In genomic region chr15:10469641-10470150, GRCm38 (mm10) we compare ENCODE assay signal across 8 mouse cellular contexts. TPM values are rescaled to one million over a fixed set of nuclear protein-coding genes. Genes with fewer than 3 reads are reported as not detected.
DNase-seq lines count a peak whose midpoint lies in the region; ATAC-seq and TF ChIP-seq lines count a peak whose summit lies in the region.

No protein-coding gene starts in this region.

- no peaks in the 10 kb centered on the region for H3K27me3 ChIP-seq in forebrain, embryonic 16.5 days (replicated peaks; ENCODE audit: control insufficient read depth, insufficient read depth, low read length)
- no peaks in the 10 kb centered on the region for H3K27me3 ChIP-seq in limb, embryonic 10.5 days (ENCODE audit: low read depth, poor library complexity, severe bottlenecking)
- H3K27me3 ChIP-seq in myocyte (ENCODE audit: control insufficient read depth, insufficient read depth, insufficient read length): no peaks in the 10 kb centered on the region

- peak overlapping the region; percentile 95 for H3K27ac ChIP-seq in gastrocnemius, adult 2 months
- peak overlapping the region; percentile 82 for H3K27ac ChIP-seq in forebrain, embryonic 16.5 days (ENCODE audit: low read length)
- H3K27ac ChIP-seq in limb, embryonic 10.5 days: peak overlapping the region; percentile 92

- H3ac ChIP-seq in myocyte (ENCODE audit: control insufficient read depth, insufficient read length): peak overlapping the region; percentile 42

- no peak for TF ChIP-seq CTCF in gastrocnemius, adult 2 months (IDR thresholded peaks at IDR 0.05)

- WGBS in forebrain, embryonic 16.5 days: under 1% methylated on average over 40 of the region's 40 CpGs
- under 1% methylated on average over 40 of the region's 40 CpGs for WGBS in limb, embryonic 10.5 days

- no peak for TF ChIP-seq POLR2A in myocyte (IDR thresholded peaks at IDR 0.05; ENCODE audit: insufficient read length, low read depth)

- peak; percentile 31 for ATAC-seq in forebrain, embryonic 16.5 days
- no peak for ATAC-seq in erythroid progenitor cell, adult 5-6 weeks (replicated peaks; ENCODE audit: low FRiP score, poor library complexity, severe bottlenecking)

- peaks cover 14% of the 10 kb centered on the region for H3K4me1 ChIP-seq in forebrain, embryonic 16.5 days (replicated peaks; ENCODE audit: control insufficient read depth, insufficient read depth, low read length)
- H3K4me1 ChIP-seq in limb, embryonic 10.5 days: peaks cover 4% of the 10 kb centered on the region; the same call in 1 of the 2 replicates

- H3K9ac ChIP-seq in forebrain, embryonic 16.5 days (replicated peaks; ENCODE audit: low read depth, low read length): peak overlapping the region; percentile 92

- peaks cover 41% of the 10 kb centered on the region for H3K79me2 ChIP-seq in myocyte (ENCODE audit: control insufficient read depth, insufficient read depth)

- intact Hi-C loops in gastrocnemius, adult 2 months (cut with DNase I): loop anchor here (2.0 kb wide), 1 partner anchor 15 kb away; the partner anchor contains the start of gene Brix1

- no peak for DNase-seq in gastrocnemius, adult 2 months
- no peak for DNase-seq in gastrocnemius, postnatal 4 days (ENCODE audit: low spot score in 2 of 2)
- peak; percentile 14 for DNase-seq in urinary bladder, postnatal 14 days (ENCODE audit: low spot score)
- DNase-seq in urinary bladder, adult 2 months (ENCODE audit: low spot score): no peak
- DNase-seq in limb, embryonic 10.5 days (ENCODE audit: low spot score): peak; percentile 70

- peak overlapping the region; percentile 87 for H3K4me2 ChIP-seq in forebrain, embryonic 16.5 days (ENCODE audit: low read length)
- H3K4me2 ChIP-seq in myocyte (ENCODE audit: low read depth): peak overlapping the region; percentile 99

- no peaks in the 10 kb centered on the region for H3K36me3 ChIP-seq in forebrain, embryonic 16.5 days (ENCODE audit: control insufficient read depth, insufficient read depth)
- H3K36me3 ChIP-seq in limb, embryonic 10.5 days: peaks cover 7% of the 10 kb centered on the region
- peaks cover 1% of the 10 kb centered on the region for H3K36me3 ChIP-seq in myocyte (ENCODE audit: control insufficient read depth, insufficient read depth)

- no peaks in the 10 kb centered on the region for H3K9me3 ChIP-seq in forebrain, embryonic 16.5 days (ENCODE audit: control insufficient read depth, low read length)
- no peaks in the 10 kb centered on the region for H3K9me3 ChIP-seq in limb, embryonic 10.5 days (replicated peaks)

- H3K4me3 ChIP-seq in gastrocnemius, adult 2 months: peak overlapping the region; percentile 97
- peak overlapping the region; percentile 86 for H3K4me3 ChIP-seq in forebrain, embryonic 16.5 days (replicated peaks; ENCODE audit: low read length)
- H3K4me3 ChIP-seq in limb, embryonic 10.5 days: peak overlapping the region; percentile 81
- H3K4me3 ChIP-seq in myocyte: peak overlapping the region; percentile 36

TF ChIP-seq in myocyte, 11 proteins besides CTCF, POLR2A, EP300 and RAD21:
- TF ChIP-seq CEBPB (IDR thresholded peaks at IDR 0.05; ENCODE audit: insufficient read depth, poor library complexity, severe bottlenecking): no peak
- no peak for TF ChIP-seq POLR2AphosphoS2 (IDR thresholded peaks at IDR 0.05; ENCODE audit: insufficient read length, low read depth)

RNA-seq across cellular contexts. Expression of gene Dnajc21, which starts 0.6 kb away (rescaled TPM):
- 10 to 100 TPM; 74.4 to 77.5 TPM for total RNA-seq in gastrocnemius, adult 2 months (2021)
- 10 to 100 TPM; 20.9 to 26.1 TPM for total RNA-seq in gastrocnemius, postnatal 4 days (2021)
- 9.6 and 13.2 TPM in 2 replicates for polyA plus RNA-seq in urinary bladder, adult 2 months (2012; rRNA removed)
- 7.5 and 9.9 TPM in 2 replicates for polyA plus RNA-seq in forebrain, embryonic 16.5 days (2015; fragmentation: Nextera tagmentation; extraction: Ambion mirVana)
- 13.0 and 13.2 TPM in 2 replicates for polyA plus RNA-seq in limb, embryonic 10.5 days (2016; fragmentation: Nextera tagmentation; extraction: Ambion mirVana)
- 16.6 TPM for polyA plus RNA-seq in myocyte (2012; fragmentation: generic; extraction: Trizol)
- 10.8 and 20.5 TPM in 2 replicates for total RNA-seq in erythroid progenitor cell, adult 5-6 weeks (2015; ENCODE audit: low replicate concordance)
- total RNA-seq in erythroid progenitor cell, adult 5-6 weeks (2017; ENCODE audit: low replicate concordance): 15.2 and 15.8 TPM in 2 replicates

RNA-seq across cellular contexts. Expression of gene Brix1, which starts 16.1 kb away (rescaled TPM):
- 10 to 100 TPM; 16.5 to 16.7 TPM for total RNA-seq in gastrocnemius, adult 2 months (2021)
- 10 to 100 TPM; 30.3 to 31.0 TPM for total RNA-seq in gastrocnemius, postnatal 4 days (2021)
- polyA plus RNA-seq in urinary bladder, adult 2 months (2012; rRNA removed): 22.9 and 24.6 TPM in 2 replicates
- polyA plus RNA-seq in forebrain, embryonic 16.5 days (2015; fragmentation: Nextera tagmentation; extraction: Ambion mirVana): 67.6 and 77.0 TPM in 2 replicates
- 144 and 151 TPM in 2 replicates for polyA plus RNA-seq in limb, embryonic 10.5 days (2016; fragmentation: Nextera tagmentation; extraction: Ambion mirVana)
- polyA plus RNA-seq in myocyte (2012; fragmentation: generic; extraction: Trizol): 23.4 TPM
- total RNA-seq in erythroid progenitor cell, adult 5-6 weeks (2015; ENCODE audit: low replicate concordance): 12.6 and 20.1 TPM in 2 replicates
- 10.0 and 11.1 TPM in 2 replicates for total RNA-seq in erythroid progenitor cell, adult 5-6 weeks (2017; ENCODE audit: low replicate concordance)

RNA-seq across cellular contexts. Expression of gene Rad1, which starts 16.1 kb away (rescaled TPM):
- total RNA-seq in gastrocnemius, adult 2 months (2021): 1 to 10 TPM; 4.6 to 7.0 TPM
- 10 to 100 TPM in 1 of 2 experiments, 1 to 10 TPM in 1; 8.9 to 10.2 TPM for total RNA-seq in gastrocnemius, postnatal 4 days (2021)
- polyA plus RNA-seq in urinary bladder, adult 2 months (2012; rRNA removed): 15.4 and 20.9 TPM in 2 replicates
- 26.9 and 31.0 TPM in 2 replicates for polyA plus RNA-seq in forebrain, embryonic 16.5 days (2015; fragmentation: Nextera tagmentation; extraction: Ambion mirVana)
- polyA plus RNA-seq in limb, embryonic 10.5 days (2016; fragmentation: Nextera tagmentation; extraction: Ambion mirVana): 53.5 and 53.8 TPM in 2 replicates
- polyA plus RNA-seq in myocyte (2012; fragmentation: generic; extraction: Trizol): 16.6 TPM
- 12.6 and 15.9 TPM in 2 replicates for total RNA-seq in erythroid progenitor cell, adult 5-6 weeks (2015; ENCODE audit: low replicate concordance)
- 5.4 and 11.6 TPM in 2 replicates for total RNA-seq in erythroid progenitor cell, adult 5-6 weeks (2017; ENCODE audit: low replicate concordance)

Comparison
In these comparisons a context has a peak if more than half of its experiments do, and no peak if none do; other contexts are left out.
1. DNase-seq: peak in urinary bladder, postnatal 14 days (single experiment) and limb, embryonic 10.5 days (single experiment); none in gastrocnemius, adult 2 months (single experiment), gastrocnemius, postnatal 4 days (0 of 2) and urinary bladder, adult 2 months (single experiment).
2. H3K4me3 ChIP-seq: peak in every context shown above with its lines; median percentile 97 in gastrocnemius, adult 2 months; 86 in forebrain, embryonic 16.5 days; 81 in limb, embryonic 10.5 days; 36 in myocyte.
3. Peak in every context shown above with its lines, with median percentiles within 50 percentile points of each other: H3K27ac ChIP-seq.